Mouse (Mus musculus) cerebellum, adult 2 months (tissue): ENCODE data around the gene Ube2o.

Source experiments
- CTCF ChIP-seq: fragments of 200-500 bp; IDR thresholded peaks from 2 replicates; pipeline ENCODE4 v1.5.1; 2011; ENCODE audit warnings: low read depth, mild to moderate bottlenecking, control low read depth, low read length, moderate library complexity, borderline replicate concordance; ENCODE audit not compliant: insufficient read depth
- POLR2A ChIP-seq: fragments of 200-500 bp; IDR thresholded peaks from 2 replicates; pipeline ENCODE4 v1.6.1; 2011; ENCODE audit warnings: low read length, control low read depth, borderline replicate concordance; ENCODE audit not compliant: insufficient read depth

DNA sequence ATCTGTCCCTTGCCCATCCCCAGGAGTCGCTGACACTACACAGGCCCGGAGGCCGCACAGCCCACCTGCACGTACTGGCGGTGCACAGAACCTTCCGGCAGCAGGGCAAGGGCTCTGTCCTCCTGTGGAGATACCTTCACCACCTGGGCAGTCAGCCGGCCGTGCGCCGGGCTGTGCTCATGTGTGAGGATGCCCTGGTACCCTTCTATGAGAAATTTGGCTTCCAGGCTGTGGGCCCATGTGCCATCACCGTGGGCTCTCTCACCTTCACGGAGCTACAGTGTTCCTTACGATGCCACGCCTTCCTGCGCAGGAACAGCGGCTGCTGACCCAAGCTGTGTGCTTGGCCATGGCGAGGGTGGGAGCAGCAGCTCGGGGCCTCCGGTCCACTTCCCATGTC, 15.5 kb upstream of the Ube2o start:
- TF ChIP-seq CTCF, result no peak
- no peak for TF ChIP-seq POLR2A
